Mouse (Mus musculus): ENCODE data around the gene Spaca4.
A peak's percentile ranks its signal among the peaks of the same experiment; 100 is the strongest.

Gene Spaca4

DNA sequence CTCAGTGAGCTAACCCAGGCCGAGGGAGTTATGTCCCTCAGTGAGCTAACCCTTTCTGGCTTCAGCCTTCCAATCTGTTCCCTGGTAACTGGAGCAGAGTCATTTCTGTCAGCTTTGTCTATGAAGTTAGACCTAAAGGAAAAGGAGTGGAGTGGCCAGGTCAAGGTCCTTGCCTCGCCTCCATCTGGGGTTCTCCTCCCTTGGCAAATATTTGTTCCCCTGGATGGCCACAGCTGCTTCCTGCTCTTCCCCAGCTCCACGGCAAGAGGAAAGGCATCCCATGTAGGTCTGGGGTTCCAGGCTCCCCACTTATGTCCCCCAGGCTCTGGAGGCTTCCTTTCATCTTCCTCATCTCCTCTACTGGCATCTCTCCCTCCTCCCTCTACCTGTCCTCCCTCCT is 2.0 kb upstream of the Spaca4 start:
- DNase-seq (ENCODE audit: extremely low spot score), result no peak

DNA sequence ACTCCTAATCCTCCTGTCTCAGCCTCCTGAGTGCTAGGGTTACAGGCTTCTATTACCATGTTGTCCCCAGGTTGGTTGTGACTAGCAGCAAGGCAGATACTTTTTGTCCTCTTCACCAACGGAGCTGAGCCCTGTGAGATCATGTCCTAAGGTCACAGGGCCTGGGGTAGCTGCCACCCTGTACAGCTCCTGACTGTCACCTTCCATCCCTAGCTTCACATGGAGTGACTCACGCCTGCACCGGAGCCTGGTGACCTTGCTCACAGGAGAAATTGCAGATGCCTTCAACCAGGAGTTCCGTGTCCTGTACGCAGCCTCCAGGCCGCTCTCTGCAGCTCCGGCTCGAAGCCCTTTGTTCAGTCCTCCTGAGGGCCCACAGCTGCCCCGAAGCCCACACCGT is 806 bp upstream of the Spaca4 start:
- no peak for DNase-seq (ENCODE audit: extremely low spot score)

GRCm38 (mm10) chr7:45725151-45725550 is 462 bp downstream of the Spaca4 start:
- DNase-seq (ENCODE audit: extremely low spot score), result no peak

- DNase-seq (ENCODE audit: extremely low spot score), result no peak
Observed at GRCm38 (mm10) chr7:45723781-45724180, 1.8 kb downstream of the Spaca4 start.

GRCm38 (mm10) chr7:45723301-45723700 is 2.3 kb downstream of the Spaca4 start:
- no peak for DNase-seq (ENCODE audit: extremely low spot score)

DNA sequence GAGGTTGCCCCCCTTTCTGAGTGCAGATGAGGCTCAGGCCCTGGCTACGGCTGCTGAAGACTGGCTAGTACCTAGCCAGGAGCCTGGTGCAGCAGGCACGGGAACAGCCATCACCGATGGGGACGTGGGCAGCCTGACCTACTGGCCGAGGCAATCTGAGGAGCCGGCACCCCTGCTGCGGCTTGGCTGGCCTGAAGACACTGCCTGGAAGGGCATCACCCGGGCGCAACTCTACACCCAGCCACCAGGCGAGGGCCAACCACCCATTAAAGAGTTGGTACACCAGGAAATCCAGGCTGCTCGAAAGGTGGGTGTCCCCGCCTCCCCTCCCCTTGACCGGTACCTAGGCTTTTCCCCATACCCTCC is 3.3 kb downstream of the Spaca4 start:
- DNase-seq (ENCODE audit: extremely low spot score), result no peak

DNA sequence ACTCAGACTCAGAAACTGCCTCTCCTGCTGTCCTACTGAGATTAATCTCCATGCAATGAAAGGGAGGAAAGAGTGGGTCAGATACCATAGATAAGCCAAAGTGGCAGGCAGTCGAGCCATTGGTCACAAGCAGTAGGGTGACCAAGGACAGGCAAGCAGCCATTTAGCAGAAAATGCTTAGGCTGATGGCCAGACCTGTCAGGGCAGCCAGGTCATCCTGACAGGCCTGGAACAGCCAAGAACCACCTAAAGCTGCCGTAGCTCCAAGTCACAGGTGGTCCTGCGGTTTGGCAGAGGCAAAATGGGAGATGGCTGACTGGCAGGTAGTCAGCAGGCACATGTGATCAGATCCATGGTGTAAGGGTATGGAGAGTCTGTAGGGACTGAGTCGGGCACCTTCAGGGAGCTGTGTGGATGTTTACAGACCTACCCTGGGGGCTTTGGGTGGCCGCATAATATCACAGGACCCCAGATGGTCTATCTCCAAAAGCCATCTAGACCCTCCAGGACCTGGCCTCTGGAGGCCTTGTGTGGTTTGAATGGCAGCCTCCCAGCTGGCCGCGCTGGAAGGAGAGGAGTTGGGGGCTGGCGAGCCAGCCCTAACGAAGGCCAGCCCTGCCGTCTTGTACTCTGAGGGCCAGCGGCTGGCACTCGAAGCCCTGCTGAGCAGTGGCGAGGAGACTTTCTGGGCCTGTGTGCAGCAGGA is 3.8 kb downstream of the Spaca4 start:
- no peak for DNase-seq (ENCODE audit: extremely low spot score)

- DNase-seq (ENCODE audit: extremely low spot score), result no peak
Observed at GRCm38 (mm10) chr7:45721234-45721571, 4.4 kb downstream of the Spaca4 start.

DNA sequence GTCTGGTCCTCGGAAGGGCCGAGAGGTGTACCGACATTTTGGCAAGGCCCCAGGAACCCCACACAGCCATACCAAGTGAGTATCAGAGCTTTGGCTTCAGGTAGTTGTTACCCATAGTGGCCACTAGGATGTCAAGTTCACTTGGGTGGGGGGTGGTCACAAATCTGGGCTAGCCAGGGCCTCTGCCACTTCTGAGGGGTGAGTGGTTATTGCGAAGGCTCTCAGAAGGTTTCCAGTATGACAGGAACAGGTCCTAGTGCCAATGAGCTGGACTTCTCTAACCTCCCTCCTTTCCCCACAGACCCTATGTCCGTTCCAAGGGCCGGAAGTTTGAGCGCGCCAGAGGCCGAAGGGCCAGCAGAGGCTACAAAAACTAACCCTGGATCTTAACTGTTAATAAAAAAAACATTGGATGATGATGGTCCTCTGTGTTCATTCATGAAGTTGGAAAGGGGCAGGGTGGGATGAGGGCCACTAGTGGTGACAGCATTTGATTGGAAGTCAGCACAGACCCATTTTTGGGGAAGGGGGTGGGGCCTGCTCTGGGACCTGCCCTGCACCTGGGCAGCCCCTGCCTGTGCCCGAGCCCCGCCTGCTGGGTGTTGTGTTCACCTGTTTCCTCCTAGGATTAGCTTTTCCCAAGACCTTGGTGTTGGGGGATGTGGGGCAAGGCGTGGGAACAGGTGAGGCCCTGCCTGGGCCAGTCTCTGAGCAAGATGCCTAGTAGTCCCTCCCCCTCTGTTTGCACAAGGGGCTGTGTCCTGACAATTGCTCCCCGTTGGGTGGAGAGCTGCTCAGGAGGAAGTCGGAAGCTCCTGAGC is 5.0 kb downstream of the Spaca4 start, which contains the start of gene Fam83e:
Gene Fam83e, plus strand, starts transcription at position 800 of the 821 bp plus-strand sequence.
- DNase-seq (ENCODE audit: extremely low spot score), result no peak

GRCm38 (mm10) chr7:45719738-45720412 is 5.7 kb downstream of the Spaca4 start:
- no peak for DNase-seq (ENCODE audit: extremely low spot score)

DNA sequence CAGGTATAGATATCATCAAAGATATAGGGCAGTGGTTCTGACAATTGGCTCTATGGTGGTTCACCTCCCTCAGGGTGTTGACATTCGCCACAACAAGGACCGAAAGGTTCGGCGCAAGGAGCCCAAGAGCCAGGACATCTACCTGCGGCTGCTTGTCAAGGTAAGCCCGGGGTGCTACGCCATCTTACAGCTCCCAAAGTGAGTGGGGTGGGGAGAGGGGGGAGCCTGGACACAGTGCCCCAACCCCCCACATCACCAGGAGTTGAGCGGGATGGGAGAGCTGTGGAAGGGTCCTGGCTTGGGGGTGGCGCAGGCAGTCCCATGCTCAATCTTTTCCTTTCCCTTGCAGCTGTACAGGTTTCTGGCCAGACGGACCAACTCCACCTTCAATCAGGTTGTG is 6.4 kb downstream of the Spaca4 start:
- DNase-seq (ENCODE audit: extremely low spot score), result no peak

DNA sequence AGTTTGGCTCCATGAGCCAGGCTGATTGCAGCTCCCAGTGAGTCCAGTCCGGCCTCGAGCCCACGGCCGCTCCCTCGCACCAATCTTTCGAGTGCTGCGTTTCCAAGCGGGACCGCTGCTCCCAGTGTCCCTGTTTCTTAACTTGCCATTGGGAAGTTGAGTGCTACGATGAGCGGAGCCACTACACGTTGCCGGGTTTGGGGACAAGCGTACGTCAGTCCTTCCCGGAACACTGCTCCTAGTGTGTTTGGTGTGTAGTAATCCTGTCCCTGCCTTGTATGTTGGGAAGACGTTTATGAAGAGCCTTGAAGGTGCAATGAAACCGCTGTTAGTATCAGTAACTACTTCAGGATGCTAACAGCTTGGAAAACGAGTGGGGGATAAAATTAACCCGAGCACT is 7.3 kb downstream of the Spaca4 start:
- no peak for DNase-seq (ENCODE audit: extremely low spot score)

DNA sequence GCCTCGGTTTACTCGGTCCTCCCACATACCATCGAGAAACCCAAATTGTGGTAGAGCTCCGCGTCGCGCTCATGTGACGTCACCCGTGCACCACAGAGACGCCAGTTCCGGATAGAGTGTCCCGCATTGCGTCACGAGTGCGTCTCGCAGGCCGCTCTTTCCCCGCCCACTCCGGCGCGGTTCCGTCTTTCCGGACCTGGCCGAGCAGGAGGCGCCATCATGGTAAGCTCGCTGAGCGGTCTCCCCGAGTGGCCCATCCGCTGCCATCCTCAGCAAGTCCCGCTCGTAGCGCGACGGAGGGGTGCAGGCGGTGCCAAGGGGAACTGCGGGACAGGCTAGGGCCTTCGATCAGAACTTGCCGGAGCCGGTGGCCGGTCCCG is 7.7 kb downstream of the Spaca4 start, which contains the start of gene Sphk2:
Gene Sphk2, minus strand, starts transcription at position 85 of the 380 bp plus-strand sequence.
- peak; percentile 98 for DNase-seq (ENCODE audit: extremely low spot score)

DNA sequence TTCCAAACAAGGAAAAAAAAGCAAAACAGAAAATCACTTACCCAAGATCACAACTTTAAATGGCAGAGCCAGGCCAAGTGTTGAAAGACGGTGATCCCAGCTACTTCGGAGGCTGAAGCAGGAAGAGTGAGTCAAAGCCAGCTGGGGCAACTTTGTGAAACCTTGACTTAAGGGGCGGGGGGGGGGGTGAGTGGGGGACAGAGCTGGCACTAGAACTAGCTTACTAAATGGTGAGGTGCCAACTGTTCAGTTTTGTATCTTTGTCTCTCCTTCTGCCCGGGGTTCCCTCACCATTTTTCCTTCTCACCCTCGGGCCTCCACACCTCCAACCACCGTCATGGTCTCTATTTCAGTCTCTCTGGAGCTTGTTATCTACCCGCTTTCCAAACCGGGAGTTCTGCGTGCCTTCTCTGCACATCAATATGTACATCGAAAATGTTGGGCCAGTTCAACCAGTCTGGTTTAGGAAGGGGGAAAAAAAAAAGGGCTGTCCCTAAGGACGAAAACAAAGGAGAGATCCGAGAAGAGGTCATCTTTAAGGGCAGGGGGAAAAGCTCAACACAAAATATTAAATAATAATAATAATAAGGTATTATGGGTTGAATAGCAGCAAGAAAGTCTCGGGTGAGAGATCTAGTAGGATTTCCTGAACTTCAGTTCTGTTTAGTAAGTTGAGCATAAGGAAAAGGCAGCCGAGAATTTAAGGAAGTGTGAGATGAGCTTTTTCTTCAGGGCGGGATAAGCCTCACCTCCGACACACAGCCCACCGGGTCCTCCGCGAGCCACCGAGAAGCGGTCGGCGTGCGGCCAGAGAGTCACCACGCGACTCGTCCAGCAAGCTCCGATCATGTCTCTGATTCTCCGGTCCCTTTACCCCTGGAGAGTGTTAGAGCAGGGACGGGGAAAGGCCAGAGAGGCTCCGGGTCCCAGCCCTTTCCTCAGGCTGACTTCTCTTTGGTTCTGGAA is 8.4 kb downstream of the Spaca4 start:
- no peak for DNase-seq (ENCODE audit: extremely low spot score)

DNA sequence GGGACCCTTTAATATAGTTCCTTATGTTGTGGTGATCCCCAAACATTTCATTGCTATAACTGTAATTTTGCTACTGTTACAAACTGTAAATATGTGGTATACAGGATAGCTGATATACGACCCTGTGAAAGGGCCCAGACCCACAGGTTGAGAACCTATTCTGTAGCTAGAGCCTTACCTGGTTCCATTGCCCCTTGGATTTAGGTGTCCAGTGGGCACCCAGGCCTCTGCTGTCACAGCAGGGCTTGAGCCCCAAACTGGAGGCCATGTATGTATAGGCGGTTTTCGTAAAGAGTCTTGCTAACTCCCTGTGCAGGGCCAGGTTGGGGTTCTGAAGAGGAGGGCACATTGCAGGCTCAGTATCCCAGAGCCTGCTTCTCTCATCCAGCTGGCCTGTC is 9.2 kb downstream of the Spaca4 start:
- DNase-seq (ENCODE audit: extremely low spot score), result no peak

DNA sequence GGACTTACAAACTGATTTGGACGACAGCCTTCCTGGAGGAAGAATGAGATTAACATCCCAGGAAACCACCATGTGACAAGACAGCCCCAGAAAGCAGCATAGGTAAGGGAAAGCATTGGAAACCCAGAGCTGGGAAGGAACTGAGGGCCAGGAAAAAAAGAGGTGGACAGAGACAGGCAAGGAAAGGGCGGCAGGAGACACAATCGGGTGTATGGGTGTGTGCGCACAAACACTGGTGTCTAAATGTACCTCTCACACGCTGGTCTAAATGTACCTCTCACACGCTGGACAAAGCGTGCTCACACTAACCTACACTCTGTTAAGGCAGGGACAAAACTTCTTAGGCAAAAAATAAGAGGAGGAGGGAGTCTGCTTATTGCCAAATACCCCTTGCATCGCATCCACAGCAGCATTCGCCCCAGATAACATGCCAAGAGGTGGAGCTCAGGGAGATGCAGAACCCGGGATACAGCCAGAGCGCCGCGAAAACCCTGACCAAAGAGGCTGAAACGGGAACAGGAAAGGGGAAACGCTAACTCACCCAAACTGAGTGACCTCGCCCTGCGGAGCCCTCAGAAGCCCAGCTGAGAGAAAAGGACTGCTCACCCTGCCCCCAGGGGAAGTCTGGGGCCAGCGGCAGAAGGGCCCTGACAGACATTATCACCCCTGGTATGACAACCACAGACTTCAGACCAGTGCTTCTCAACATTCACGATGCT is 9.7 kb downstream of the Spaca4 start:
- DNase-seq (ENCODE audit: extremely low spot score), result no peak

GRCm38 (mm10) chr7:45715090-45715708 is 10.4 kb downstream of the Spaca4 start, which contains the start of gene Rpl18:
Gene Rpl18, plus strand, starts transcription at chr7:45715457.
- peak; percentile 94 for DNase-seq (ENCODE audit: extremely low spot score)

DNA sequence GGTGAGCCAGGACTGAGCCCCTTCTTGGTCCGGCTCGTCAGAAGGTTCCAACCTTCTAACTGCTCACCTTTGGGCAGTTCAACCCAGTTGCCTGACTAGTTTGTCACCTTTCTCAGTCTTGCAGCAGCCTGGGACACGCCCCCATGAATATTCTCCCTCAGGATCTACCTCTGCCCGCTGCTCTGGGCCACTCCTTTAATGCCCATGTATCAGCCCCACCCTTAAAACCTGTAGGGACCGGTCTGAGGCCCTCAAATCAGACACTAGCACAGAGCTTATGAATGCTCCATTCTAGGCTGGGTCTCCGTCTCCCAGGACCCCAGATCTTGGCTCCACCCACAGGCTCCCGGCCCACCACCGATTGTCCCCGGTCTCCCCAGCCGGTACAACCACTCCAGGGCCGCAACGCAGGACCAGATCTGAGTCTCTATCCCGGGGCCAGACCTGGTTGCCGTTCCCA is 11.0 kb downstream of the Spaca4 start:
- DNase-seq (ENCODE audit: extremely low spot score), result no peak

GRCm38 (mm10) chr7:45713881-45714520 is 11.6 kb downstream of the Spaca4 start:
- DNase-seq (ENCODE audit: extremely low spot score), result no peak

DNA sequence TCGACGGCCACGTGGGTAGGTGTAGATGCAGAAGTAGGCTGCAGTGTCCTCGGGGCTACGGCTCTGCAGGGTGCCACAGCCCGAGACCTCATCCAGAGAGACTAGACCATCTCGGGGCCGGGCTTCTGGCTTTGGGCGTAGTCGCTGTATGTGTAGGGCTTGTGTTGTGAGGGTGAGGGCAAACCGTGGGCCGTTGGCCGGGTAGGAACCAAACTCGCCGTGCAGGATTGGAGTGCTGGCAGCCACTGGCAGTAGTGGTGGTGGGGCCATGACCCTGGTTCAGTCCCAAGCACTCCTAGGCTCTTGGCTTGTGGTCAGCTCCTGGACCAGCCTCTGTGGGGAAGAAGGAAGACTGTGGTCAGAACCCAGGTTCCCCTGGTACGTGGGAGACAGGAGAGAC is 12.2 kb downstream of the Spaca4 start:
- DNase-seq (ENCODE audit: extremely low spot score), result no peak
